Mouse (Mus musculus) forelimb bud, embryonic 11.5 days (tissue): Measurements from ENCODE around the gene Tmem178b.

Experiments
- DNase-seq: peaks from one replicate; pipeline ENCODE4 v3.0.0-alpha.2; 2012; ENCODE audit warnings: low read depth, low spot score

Tmem178b gene

GRCm38 (mm10) chr6:39872901-39873591 is at the start of gene Tmem178b:
Tmem178b (plus strand) TSS chr6:39873271.
- peak; percentile 37 for DNase-seq

- DNase-seq, result no peak
These were observed 44.3 kb upstream of the Tmem178b start for GRCm38 (mm10) chr6:39828736-39829135.

DNA sequence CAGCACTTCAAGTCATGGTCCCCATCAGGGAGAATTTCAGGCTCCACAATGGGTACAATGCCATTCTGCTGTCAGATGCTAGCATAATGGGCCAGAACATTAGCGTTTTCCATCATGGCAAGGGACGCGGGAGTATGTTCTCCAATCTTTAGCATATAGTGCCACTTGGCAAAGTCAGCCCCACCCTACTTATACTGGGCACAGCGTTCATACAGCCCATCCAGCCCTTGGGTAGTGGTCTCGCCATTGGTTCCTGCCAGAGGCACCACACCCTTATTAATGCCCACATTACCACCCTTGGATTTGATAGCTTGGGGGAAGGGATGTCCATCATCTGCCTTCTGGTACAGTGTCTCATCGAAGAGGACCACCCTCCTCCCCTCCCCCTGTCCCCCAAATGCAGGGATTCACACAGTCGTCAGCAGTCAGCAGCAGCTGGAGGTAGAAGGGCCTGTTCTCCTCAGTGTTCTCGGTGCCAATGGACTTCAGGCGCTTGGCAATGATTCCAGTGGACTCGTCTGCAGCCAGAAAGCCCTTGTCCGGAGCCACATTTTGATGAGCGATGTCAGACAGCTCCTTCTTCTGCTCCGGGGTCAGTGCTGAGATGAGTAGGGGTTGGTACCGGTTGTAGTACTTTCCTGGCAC is 29.3 kb upstream of the Tmem178b start:
- no peak for DNase-seq

- no peak for DNase-seq
These were observed 25.5 kb upstream of the Tmem178b start for GRCm38 (mm10) chr6:39847538-39847937.

- no peak for DNase-seq
These were observed 24.3 kb upstream of the Tmem178b start for GRCm38 (mm10) chr6:39848766-39849165.

GRCm38 (mm10) chr6:39849667-39850066 is 23.4 kb upstream of the Tmem178b start:
- no peak for DNase-seq

DNA sequence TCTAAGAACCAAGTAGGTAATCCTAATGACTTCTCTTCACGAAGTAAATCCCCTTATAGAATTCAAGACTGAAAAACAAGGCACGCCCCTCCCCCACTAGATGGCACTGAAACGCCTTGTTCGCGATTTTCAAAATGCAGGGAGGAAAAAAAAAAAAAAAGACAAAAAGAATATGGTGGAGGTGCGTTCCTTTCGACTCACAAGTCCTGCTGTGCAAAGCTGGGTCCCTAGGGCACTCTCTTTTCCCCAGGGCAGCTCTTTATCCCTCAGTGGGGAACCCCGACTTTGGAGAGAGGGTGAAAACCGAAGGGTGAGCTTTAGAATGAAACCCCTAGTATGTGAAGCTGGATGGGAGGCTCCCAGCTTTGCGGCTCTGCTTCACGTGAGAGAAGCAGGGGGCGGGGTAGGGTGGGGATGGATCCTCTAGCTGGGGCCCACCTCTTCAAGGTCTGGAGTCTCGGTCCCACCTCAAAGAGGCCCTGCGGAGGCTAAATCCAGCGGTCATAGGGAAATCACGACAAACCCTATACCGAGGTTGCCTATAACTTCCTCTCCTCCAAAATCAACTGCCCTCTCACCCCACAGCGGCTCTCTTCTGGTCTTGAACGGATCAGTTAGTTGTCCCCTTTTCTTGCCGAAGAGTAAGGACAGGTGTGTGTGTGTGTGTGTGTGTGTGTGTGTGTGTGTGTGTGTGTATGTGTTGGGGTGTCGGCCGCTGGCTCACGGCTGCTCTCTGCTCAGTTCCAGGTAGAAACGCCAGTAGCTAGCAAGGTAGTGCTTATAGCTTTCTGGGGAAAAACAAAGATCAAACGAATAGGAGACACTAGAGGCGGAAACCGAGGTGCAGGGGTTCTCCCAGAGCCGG is 2.6 kb upstream of the Tmem178b start:
- DNase-seq, result peak; percentile 66

DNA sequence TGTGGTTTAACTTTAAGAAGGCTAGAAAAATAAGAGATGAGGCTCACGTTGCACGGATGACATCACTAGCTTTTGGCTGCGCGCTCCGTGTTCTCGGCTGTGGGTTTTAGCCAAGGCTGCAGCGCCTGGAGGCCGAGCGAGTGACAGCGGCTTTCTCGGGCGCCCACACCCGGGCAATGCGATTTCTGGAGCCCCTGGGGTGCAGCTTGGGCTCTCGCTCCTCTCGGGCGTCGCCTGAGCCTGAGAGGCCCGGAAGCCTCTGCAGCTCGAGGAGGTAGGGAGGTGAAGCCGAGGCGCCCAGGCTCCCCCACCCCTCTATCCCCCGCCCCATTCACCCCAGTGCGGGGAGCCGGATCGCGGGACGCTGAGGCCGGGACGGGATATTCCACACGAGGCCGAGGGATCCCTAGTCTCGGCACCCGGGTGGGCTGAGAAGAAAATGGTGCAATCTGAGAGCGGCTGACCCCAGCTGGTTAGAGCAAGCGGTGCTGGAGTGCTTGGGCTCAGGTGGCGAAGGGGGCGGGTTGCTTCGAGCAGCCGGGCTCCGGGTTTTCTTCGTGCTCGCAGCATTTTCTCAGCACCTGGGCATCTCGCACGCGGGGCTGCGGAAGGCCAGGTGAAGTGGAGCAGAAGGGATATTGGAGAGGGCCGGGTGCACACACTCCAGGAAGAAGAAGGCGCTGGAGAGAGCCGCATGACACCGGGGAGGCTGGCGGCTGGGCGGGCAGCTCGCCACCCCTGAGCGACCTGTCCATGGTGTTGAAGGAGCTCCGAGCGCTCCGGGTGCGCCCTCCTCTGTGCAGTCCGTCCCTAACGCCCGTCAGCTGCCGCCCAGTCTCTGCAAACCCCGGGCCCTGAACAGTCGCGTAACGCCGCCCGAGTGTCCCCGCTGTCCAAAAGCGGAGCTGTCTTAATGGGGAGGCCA is 1.4 kb upstream of the Tmem178b start:
- DNase-seq, result peak; percentile 45

- DNase-seq, result no peak
These were observed 668 bp upstream of the Tmem178b start for GRCm38 (mm10) chr6:39872306-39872900.

- no peak for DNase-seq
These were observed 2.1 kb downstream of the Tmem178b start for GRCm38 (mm10) chr6:39875186-39875585.

GRCm38 (mm10) chr6:39876444-39876843 is 3.4 kb downstream of the Tmem178b start:
- no peak for DNase-seq

DNA sequence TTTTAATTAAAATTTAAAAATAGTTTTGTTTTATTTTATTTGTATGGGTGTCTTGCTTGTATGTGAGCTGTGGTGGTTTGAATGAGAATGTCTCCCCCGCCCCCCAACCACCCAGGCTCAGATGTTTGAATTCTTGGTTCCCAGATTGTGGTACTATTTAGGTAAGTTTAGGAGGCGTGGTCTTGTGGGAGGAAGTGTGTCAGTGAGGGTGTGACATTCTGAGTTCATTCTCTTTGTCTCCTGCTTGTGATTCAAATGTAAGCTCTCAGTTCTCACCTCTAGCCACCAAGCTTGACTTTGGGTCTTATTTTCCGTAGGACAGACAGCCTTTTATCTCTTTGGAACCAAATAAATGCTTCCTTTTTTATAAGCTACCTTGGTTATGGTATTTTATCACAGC is 17.7 kb downstream of the Tmem178b start:
- no peak for DNase-seq

DNA sequence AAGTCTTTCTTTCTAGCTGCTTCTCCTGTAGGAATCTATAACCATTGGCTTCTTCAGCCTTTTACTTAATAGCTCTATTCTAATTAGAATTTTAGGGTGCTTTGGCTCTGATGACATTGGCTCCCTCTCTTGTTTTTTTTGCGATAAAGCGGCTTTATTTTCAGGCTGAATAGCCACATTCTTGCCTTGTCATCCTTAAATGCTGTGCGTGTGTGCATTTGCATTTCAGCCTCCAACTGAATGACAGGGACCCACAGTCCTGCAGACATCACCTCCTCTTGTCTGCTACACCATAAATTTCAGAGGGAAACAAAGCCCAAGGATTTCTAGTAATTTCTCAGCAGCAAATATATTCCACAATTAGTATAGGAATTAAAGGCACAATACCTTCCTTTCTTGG is 23.4 kb downstream of the Tmem178b start:
- DNase-seq, result no peak

- peak; percentile 65 for DNase-seq
These were observed 26.2 kb downstream of the Tmem178b start for GRCm38 (mm10) chr6:39899231-39899630.

GRCm38 (mm10) chr6:39903220-39903773 is 30.2 kb downstream of the Tmem178b start:
- DNase-seq, result no peak

- no peak for DNase-seq
These were observed 30.8 kb downstream of the Tmem178b start for GRCm38 (mm10) chr6:39903845-39904244.

- DNase-seq, result no peak
These were observed 41.9 kb downstream of the Tmem178b start for GRCm38 (mm10) chr6:39914956-39915355.

GRCm38 (mm10) chr6:39915636-39916281 is 42.7 kb downstream of the Tmem178b start:
- no peak for DNase-seq

DNA sequence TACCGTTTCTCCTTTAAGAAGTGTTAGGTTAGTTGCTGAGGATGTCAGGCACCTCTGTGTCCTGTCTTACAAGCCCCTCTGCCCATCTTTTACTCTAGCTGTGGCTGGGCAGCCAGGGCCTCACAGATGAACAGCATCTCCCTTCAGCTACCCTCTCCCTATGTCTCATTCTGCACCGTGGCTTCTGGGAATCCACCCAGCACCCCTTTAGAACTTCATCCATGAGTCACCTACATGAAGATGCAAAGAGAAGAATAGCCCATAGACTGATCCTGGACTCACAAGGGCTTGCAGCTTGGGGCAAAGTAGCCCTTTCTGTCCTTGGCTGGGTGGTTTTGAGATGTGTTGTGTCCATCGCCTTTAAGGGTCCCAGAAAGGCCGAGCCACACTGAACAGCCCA is 43.4 kb downstream of the Tmem178b start:
- DNase-seq, result no peak

DNA sequence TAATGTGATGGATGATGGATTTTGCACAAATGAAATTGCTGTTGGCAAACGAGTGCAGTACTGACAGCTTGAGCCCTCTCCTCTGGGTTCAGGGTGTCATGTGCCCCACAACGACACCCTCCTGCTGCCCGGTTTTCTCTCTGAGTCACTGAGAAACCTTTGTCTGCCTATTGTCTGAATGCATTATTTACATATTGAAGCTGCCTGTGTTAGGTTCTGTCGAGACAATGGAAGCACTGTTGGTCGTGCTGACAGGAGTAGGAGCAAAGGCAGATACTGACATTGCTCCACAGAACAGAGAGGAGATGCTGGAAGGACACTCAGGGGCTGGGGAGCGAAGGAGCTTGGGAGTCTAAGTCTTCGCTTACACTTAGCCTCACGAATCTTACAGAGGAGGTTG is 44.2 kb downstream of the Tmem178b start:
- no peak for DNase-seq
